Mouse (Mus musculus) v-Abl transformed pro-B cells (cell line): ENCODE data around the gene Cdk9.

ENCODE experiments used
- in situ Hi-C, 2 experiments: fragments of 400-800 bp; cut with MboI; formaldehyde crosslinking; loops; one replicate each; pipeline ENCODE4 v1.15.1; 2025; ENCODE audit not compliant: unreplicated experiment in 2 of 2

Cdk9 gene

DNA sequence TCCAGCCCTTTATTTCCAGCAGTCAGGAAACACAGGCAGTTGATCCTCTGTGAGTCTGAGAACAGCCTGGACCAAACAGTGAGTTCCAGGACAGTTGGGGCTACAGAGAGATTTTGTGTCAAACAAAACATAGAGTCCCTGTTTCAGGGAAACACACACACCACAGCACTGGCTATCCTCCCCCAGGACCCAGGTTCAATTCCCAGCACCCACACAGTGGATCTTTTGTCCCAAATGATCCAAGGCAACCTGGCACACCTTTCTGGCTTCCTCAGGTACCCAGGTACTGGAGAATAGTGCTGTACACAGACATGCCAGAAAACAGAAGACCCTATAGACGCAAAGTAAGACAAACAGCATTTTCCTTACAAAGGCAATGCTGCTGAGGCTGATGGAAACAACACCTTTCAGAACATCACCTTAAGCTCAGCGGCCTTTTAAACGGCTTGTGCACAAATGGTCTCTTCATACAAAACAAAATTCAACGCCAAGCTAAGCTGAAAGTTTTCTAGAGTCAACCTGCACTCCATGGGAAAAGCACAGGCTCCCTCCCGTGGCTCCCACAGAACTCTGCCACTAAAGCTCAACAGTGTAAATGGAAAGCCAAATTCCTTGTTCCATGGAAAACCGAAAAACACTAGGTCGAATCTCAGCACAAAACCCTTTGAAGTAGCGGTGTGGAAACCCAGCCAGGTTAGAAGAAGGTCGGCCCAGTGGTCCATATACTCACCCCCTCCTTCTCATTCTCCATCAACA lies 1.4 kb downstream of the Cdk9 start:
- in situ Hi-C loops = loop anchor here (5.0 kb wide), 1 partner anchor 46 kb away; the partner anchor contains the start of gene Tor2a (in 2 of the 2)

DNA sequence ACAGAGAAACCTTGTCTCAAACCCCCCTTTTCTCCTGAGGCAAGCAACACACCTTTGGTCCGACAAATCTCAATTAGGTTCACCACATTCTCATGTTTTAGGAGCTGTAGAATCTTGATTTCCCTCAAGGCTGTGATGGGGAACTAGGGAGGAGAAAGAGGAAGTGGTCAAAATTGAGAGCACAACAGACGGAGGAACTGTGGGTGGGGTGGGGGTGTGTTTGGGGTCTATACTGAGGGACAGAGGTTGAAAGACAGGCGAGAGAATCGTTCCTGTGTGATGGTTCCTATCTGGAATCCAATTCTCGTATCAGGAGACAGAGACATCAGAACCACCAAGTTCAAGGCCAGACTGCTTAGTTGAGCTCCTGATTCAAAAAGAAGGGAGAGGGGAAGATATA lies 2.5 kb downstream of the Cdk9 start:
- in situ Hi-C loops = loop anchor here (5.0 kb wide), 1 partner anchor 47 kb away; the partner anchor contains the start of gene Tor2a (in 2 of the 2)

DNA sequence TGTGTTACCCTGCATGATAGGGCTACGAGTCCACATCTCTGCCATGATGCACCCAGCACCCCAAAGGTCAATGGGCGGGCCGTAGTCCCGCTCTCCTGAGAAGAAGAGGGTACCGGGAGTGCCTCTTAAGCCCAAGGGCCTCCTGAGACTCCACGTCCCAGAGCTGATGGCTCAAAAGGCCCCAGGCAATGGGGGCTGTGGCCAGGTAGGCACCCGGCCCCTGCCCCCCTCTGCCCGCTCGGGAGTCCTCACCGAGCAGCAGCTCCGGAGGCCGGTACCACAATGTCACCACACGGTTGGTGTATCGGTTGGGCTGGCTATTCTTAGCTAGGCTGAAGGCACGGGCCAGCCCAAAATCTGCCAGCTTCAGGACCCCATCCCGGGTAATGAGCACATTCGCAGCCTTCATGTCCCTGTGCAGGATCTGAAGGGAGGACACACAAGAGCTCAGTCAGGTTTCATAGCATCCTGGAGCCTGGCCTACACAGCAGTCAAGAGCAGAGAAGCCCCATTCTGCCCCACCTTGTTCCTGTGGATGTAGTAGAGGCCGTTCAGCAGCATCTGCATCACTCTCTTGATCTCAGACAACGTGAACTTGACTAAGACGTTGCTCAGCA lies 3.2 kb downstream of the Cdk9 start:
- in situ Hi-C loops = loop anchor here (5.0 kb wide), 1 partner anchor 48 kb away; the partner anchor contains the start of gene Tor2a (in 2 of the 2)

DNA sequence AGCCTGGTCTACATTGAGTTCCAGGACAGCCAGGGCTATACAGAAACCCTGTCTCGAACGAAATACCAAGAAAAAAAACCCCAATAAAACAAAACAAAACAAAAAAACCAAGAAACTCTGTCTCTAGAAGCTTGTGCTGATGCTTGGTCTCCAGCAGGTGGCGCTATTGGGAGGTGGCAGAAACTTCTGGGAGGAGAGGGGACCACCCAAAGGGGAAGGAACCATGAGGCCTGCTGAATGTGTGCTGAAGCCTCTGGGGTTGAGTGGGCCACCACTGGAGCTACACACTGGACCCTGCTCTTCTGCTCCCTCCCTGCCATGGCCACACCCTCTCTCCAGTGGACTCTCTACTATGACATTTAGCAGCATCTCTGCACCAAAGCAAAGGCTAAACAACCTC lies 4.2 kb downstream of the Cdk9 start:
- in situ Hi-C loops = no loop called here

DNA sequence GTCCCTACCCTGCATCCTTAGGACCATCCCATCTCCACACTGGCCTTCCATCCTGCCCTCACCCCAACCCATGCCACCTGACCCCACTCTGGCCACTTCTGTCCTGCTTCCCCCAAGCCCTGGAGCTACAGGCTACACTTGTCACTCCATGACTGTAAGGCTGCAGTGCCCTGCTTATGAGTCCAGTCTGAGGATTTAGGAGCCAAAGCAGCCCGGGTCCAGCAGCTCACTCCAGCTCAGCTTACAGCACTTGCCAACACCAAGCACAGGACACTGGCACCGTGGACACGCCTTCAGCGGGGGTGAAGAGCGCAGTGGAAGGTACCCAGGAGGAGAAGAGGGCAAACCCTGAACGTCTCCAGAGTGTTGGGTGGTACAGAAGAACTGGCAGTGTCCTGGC lies 5.9 kb downstream of the Cdk9 start:
- in situ Hi-C loops = no loop called here

DNA sequence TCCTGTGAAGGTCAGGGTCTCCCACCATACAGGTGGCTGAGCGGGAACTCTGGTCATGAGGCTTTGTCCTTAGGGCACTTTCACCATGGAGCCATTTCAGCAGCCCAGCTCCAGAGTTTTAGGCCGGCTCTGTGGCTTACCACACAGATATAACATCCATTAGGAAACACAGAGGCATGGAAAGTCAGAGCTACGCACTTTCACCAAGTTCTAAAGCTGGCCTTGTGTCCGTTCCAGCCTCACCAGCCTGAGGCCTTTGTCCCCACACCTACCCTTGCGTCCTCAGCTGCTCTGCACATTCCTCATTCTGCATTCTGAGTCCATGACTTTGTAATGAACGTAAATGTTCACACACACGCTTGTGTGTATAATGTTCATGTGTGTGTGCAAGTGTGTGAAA lies 7.9 kb downstream of the Cdk9 start:
- in situ Hi-C loops = no loop called here

DNA sequence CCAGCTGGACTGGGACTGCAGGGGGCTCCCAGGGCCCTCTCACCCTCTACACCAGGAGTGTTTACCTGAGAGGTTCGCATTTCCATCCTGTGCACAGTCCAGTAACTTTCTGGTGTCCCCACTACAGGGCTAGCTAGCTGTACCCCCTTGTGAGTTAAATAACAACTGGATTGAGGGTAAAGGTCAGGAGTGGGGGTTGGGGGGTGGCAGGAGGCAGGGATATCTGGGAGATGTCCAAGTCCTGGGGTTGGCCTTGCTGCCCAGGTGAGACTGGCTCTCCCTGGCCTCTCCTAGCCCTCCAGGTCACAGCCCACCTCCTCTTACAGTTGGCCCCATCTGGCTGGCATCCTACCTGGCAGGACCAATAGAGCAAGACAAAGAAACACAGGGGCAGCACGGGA lies 8.9 kb downstream of the Cdk9 start, which contains the start of gene Fpgs:
Fpgs (minus strand) TSS at position 125 of the 401 bp plus-strand sequence.
- in situ Hi-C loops = loop anchor here in 1 of 2 experiments (5.0 kb wide), 1 partner anchor 148 kb away; no protein-coding TSS in a partner anchor

DNA sequence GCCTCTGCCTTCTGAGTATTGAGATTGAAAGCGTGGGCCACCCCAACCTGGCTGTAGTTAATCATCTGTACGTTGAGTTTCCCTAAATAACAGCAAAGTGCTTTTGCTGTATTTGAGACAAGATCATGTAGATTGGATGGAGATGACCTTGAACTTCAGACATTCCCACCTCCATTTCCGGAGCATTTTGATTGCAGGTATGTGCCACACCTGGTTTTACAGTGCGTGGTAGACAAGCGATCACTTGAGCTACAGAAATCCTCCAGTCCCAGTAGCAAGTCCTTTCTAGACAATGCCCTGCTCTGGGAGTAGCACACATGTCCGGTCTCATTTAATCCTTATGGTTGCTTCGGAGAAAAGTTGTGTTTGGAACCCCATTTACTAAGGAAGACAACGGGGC lies 9.8 kb downstream of the Cdk9 start:
- in situ Hi-C loops = loop anchor here in 1 of 2 experiments (5.0 kb wide), 1 partner anchor 149 kb away; no protein-coding TSS in a partner anchor

DNA sequence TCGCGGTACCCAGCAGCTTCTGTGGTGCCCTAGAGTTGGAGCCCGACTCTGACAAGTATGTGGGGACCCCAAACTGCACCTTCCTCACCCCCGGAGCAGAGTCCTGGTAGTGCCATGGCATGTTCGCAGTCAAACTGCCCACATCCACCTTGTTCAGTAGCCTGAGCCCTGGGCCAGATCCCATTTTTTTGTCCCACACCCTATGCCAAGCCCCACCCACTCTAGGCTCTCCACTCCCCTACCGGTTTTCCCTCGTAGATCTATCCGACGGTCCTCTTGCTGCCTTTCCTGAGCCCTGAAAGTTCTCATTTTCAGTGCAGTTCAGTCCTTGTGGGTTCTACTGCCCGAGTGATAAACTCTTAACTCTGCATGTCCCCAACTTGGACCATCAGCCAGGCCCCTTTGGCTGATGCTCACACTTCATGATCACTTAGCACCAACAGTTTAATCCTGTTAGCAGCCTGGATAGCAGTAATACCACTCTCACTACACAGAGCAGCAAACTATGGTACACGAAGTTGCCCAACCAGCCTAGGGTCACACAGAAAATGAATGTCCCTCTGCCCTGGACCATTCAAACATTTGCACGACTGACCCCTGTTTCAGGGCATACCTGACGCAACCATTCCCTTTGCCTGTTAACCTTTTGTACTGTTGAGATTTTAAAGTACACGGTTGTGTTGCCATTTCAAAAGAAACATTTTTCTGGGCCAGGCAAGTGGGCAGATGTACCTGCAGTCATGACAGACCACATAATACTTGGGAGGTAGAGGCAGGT lies 11.7 kb downstream of the Cdk9 start:
- in situ Hi-C loops = loop anchor here in 1 of 2 experiments (5.0 kb wide), 1 partner anchor 151 kb away; no protein-coding TSS in a partner anchor

DNA sequence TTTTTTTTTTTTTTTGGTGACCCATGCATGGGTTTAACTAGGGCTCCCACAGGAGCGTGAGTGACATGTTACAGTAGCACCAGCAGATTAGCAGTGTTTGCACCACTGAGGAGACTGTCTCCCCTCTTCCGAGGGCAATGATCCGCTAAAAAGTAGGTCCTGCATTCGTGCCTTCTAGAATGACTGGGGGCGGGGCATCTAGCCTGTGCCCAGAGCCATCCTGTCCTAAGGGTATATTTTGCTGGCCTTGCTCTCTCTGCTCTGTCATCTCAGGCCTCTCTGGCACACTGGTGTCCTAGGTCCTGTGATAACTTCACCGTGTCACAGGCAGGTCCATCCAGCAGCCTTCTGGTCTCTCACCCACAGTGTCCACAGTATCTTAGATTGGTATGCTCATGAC lies 13.2 kb downstream of the Cdk9 start:
- in situ Hi-C loops = loop anchor here (5.0 to 25.0 kb wide), 2 partner anchors 112 to 153 kb away; partner anchors contain the start of genes 9430097D07Rik (in 1 of the 2), St6galnac4 (in 1 of the 2) and St6galnac6 (in 1 of the 2)

DNA sequence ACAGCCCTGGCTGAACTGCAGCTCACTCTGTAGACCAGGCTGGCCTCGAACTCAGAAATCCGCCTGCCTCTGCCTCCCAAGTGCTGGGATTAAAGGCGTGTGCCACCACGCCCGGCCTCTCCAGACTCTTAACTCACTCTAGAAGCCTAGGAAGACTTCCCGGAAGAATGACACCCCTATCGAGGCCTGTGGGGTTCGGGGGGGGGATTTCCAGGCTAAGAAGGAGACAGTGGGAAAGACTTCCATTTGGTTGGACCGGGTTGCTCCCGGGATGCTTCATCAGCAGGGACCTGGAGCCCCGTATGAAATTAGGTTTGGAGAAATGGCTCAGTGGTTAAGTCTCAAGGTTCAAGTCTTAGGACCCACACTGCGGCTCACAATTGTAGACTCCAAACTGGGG lies 18.2 kb downstream of the Cdk9 start:
- in situ Hi-C loops = loop anchor here (5.0 to 25.0 kb wide), 2 partner anchors 107 to 158 kb away; partner anchors contain the start of genes 9430097D07Rik (in 1 of the 2), St6galnac4 (in 1 of the 2) and St6galnac6 (in 1 of the 2)

DNA sequence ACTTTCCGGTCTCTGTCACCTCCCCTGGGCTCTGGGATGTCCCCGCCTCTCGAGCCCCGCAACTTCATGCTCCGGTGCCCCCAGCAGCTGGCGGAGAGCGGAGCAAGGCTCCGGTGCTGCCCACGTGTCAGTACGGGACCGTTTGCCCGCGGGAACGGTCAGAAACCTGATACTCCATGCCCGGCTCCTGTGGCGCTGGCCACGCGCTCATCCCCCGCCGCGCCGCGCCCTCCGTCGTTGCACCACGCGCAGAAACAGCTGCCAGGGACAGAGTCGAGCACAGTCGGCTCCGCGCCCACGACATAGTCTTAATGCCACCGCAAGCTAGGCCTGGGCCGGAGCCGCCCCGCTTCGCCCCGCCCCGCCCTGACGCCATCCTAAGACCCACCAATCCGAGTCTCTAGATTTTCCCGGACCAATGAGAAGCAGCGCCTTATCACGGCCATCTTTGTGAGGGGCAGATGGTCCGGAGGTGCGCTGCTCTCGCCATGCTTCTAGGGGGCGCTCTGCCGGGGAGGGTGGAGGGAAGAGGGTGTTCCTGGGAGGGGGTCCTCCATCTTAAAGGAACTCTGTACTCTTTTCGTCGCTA lies 19.0 kb downstream of the Cdk9 start:
- in situ Hi-C loops = loop anchor here in 1 of 2 experiments (25.0 kb wide), 1 partner anchor 107 kb away; the partner anchor contains the start of genes 9430097D07Rik, St6galnac4 and St6galnac6

DNA sequence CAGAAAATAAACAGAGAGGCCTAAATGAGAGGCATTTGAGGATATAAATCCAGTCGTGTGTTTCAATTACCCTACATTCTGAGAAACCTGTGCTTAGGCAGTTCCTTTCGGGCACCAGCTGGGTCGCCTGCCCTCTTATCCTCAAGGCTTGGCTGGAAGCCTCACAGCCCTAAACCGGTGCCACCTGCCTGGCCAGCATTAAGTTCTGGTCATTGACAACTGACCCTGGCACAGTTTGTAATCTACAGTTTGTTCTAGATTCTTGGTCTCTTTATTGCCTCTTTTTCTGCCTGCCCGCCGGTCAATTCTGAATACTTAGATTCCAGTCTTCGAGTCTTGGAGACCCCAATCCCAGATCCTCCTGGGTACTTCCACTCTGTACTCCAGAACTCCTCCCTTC lies 19.6 kb downstream of the Cdk9 start:
- in situ Hi-C loops = loop anchor here in 1 of 2 experiments (25.0 kb wide), 1 partner anchor 106 kb away; the partner anchor contains the start of genes 9430097D07Rik, St6galnac4 and St6galnac6

DNA sequence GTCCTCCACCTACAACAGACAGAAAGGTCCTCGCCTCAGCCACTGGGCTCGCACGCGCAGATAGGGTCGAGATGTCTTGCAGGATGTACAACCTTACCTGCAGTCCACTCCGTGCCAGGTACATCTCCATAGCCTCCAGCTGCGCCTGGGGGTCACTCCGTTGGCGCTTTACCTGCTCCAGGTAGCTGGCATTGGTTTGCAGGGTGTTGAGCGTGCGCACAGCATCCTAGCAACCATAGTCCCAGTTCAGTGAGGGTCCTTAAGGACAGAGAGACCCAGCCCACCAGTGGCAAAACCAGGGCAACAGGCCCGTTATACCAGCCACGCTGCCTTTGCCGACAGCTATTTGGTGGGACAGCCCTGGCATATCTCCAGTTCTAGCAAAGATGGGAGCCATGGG lies 20.4 kb downstream of the Cdk9 start:
- in situ Hi-C loops = loop anchor here in 1 of 2 experiments (25.0 kb wide), 1 partner anchor 105 kb away; the partner anchor contains the start of genes 9430097D07Rik, St6galnac4 and St6galnac6

DNA sequence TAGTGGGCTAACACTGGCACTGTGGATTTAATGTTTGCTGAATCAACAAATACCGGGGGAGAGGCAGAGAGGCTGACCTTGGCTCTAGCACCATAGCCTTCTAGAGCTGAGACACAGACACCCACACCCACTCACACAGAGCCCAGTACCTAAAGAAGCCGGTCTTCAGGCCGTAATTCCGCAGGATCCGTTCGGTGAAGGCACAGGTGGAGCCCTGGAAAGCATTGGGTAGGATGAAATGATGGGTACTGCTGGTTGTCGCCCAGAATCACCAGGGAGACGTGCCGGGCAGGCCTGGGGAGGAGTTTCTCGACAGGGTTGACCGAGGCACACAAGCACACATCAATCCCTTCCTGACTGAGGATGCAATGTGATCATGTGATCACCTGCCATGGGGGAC lies 21.8 kb downstream of the Cdk9 start:
- in situ Hi-C loops = loop anchor here in 1 of 2 experiments (25.0 kb wide), 1 partner anchor 104 kb away; the partner anchor contains the start of genes 9430097D07Rik, St6galnac4 and St6galnac6

DNA sequence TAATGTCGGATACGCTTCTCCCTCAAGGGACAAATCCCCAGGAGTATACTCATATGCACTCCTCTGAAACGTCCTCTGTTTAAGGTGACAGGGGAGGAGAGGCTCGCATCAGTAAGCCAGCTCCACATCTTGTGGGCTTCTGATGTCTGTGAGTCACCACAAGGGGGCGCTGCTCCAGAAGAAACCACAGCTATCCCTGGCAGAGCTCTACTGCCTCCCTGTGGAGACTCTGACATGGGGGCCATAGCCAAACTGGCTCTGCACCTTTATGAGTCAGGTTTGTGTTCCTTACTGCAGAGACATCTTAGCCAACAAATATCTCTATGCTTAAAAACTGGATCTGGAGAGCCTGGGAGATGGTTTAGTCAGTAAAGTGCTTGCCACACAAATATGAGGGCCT lies 23.5 kb downstream of the Cdk9 start:
- in situ Hi-C loops = loop anchor here (5.0 to 25.0 kb wide), 2 partner anchors 57 to 102 kb away; partner anchors contain the start of genes 9430097D07Rik (in 1 of the 2), St6galnac4 (in 1 of the 2) and St6galnac6 (in 1 of the 2)

DNA sequence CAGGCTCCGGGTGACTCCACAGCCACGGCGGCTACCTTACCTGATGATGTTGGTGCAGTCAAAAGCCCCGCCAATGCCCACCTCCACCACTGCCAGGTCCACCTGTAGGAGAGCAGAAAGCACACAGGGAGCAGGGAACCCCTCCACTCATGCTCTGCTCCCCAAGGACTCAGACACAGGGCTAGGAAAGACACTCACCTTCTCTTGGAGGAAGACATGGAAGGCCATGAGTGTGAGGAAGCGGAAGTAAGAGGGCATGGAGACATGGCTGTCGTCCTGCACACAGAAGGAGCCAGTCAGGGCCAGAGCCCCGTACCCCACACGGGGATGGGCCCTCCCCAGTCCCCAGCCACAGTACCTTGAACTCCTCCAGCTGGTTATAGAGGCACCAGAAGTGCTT lies 25.3 kb downstream of the Cdk9 start:
- in situ Hi-C loops = loop anchor here (5.0 to 25.0 kb wide), 2 partner anchors 55 to 100 kb away; partner anchors contain the start of genes 9430097D07Rik (in 1 of the 2), St6galnac4 (in 1 of the 2) and St6galnac6 (in 1 of the 2)

DNA sequence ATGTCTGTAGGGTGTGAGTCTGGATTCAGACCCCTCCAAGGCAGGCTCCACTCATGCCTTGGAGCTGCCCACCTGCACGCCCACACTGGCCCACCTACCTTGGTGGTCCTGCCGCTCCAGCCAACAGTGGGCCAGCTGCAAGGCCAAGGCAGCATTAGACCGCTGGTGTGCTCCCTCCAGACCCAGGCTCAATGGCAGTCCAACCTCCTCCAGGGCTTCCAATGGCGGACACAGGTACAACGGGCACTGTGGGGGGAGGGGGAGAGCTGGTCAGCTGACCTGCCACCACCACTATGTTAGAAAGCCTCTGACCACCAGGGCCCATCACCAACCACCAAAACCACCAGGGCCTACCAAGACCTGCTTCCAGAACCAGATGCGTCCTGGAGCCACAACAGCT lies 26.2 kb downstream of the Cdk9 start:
- in situ Hi-C loops = loop anchor here (5.0 to 25.0 kb wide), 2 partner anchors 54 to 99 kb away; partner anchors contain the start of genes 9430097D07Rik (in 1 of the 2), St6galnac4 (in 1 of the 2) and St6galnac6 (in 1 of the 2)

DNA sequence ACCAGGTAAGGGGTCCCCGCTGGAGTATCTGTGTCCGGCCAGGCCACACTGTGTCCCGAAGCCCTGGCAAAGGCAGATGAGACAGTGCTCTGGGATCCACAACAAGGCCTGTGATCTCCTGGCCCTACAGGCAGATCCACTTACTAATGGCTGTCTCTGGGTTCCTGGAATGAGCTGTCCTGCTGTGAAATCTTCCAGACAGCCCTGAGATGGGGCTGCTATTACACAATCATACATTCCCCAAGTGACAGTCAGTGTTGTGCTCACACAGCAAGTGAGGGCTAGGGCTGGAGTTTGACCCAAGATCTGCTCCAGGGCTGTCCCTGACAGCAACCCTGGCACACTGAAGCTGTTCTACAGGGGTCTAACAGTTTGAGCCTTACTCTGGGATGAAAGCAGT lies 27.1 kb downstream of the Cdk9 start:
- in situ Hi-C loops = loop anchor here (5.0 to 25.0 kb wide), 2 partner anchors 54 to 99 kb away; partner anchors contain the start of genes 9430097D07Rik (in 1 of the 2), St6galnac4 (in 1 of the 2) and St6galnac6 (in 1 of the 2)
